Mouse (Mus musculus) cerebellum, adult (tissue): ENCODE results near the gene BC107364.
"Not testable (repeated sequence)": the region's sequence is repeated elsewhere in the genome, so short reads cannot be mapped to it uniquely, and the experiment has no call there.

ENCODE experiments used
- ATAC-seq: cut with Nextera tagmentation; 2 replicates; pipeline ENCODE4 v1.9.2; 2017; ENCODE audit warnings: mild to moderate bottlenecking, moderate library complexity, mixed read lengths; ENCODE audit not compliant: insufficient number of reproducible peaks, low FRiP score, low TSS enrichment

BC107364 gene

GRCm38 (mm10) chr3:96459757-96460567, 7.9 kb upstream of the BC107364 start:
- not testable (repeated sequence) for ATAC-seq

- not testable (repeated sequence) for ATAC-seq
These were observed 6.9 kb upstream of the BC107364 start for GRCm38 (mm10) chr3:96458886-96459439.

- ATAC-seq: not testable (repeated sequence)
These were observed 5.9 kb upstream of the BC107364 start for GRCm38 (mm10) chr3:96458008-96458407.

GRCm38 (mm10) chr3:96451181-96451737, 847 bp downstream of the BC107364 start:
- ATAC-seq: not testable (repeated sequence)

- not testable (repeated sequence) for ATAC-seq
These were observed 1.6 kb downstream of the BC107364 start for GRCm38 (mm10) chr3:96450586-96450896.

- ATAC-seq: not testable (repeated sequence)
These were observed 2.1 kb downstream of the BC107364 start for GRCm38 (mm10) chr3:96449762-96450585.

- no peak for ATAC-seq
These were observed 6.7 kb downstream of the BC107364 start for GRCm38 (mm10) chr3:96445436-96445835.

GRCm38 (mm10) chr3:96440578-96440977, 11.5 kb downstream of the BC107364 start:
- ATAC-seq: no peak

- no peak for ATAC-seq
These were observed 16.5 kb downstream of the BC107364 start for GRCm38 (mm10) chr3:96435557-96436091.

GRCm38 (mm10) chr3:96432207-96432606, 19.9 kb downstream of the BC107364 start:
- ATAC-seq: no peak

GRCm38 (mm10) chr3:96429819-96430132, 22.3 kb downstream of the BC107364 start:
- ATAC-seq: no peak

GRCm38 (mm10) chr3:96428941-96429818, 22.9 kb downstream of the BC107364 start:
- ATAC-seq: no peak

- ATAC-seq: no peak
These were observed 24.2 kb downstream of the BC107364 start for GRCm38 (mm10) chr3:96427761-96428462.

GRCm38 (mm10) chr3:96427311-96427710, 24.8 kb downstream of the BC107364 start:
- no peak for ATAC-seq

- no peak for ATAC-seq
These were observed 25.8 kb downstream of the BC107364 start for GRCm38 (mm10) chr3:96426268-96426667.

- not testable (repeated sequence) for ATAC-seq
These were observed 27.7 kb downstream of the BC107364 start for GRCm38 (mm10) chr3:96424447-96424846.

- no peak for ATAC-seq
These were observed 28.2 kb downstream of the BC107364 start for GRCm38 (mm10) chr3:96423889-96424288.

- ATAC-seq: no peak
These were observed 31.3 kb downstream of the BC107364 start for GRCm38 (mm10) chr3:96420796-96421195.

GRCm38 (mm10) chr3:96418902-96419301, 33.2 kb downstream of the BC107364 start:
- ATAC-seq: not testable (repeated sequence)
